Mouse (Mus musculus) intestine, postnatal 0 days (tissue): Measurements from ENCODE around the gene Ndnf. TPM values are rescaled to one million over a fixed set of nuclear protein-coding genes. Genes with fewer than 3 reads are reported as not detected.

Experiments used
- ATAC-seq: fragments of 200-750 bp; cut with Nextera tagmentation; 2 replicates; pipeline ENCODE4 v1.8.0; 2017; ENCODE audit warnings: mild to moderate bottlenecking, moderate TSS enrichment, moderate library complexity
- H3K27ac ChIP-seq: fragments of 300-500 bp; sonication (generic); 2 replicates; pipeline ENCODE4 v1.5.1; 2014; ENCODE audit warnings: mild to moderate bottlenecking, low read depth, low read length, moderate library complexity
- H3K27me3 ChIP-seq: fragments of 300-500 bp; sonication (generic); replicated peaks from 2 replicates; pipeline ENCODE4 v1.6.1; 2014; ENCODE audit warnings: low read length, mixed read lengths; ENCODE audit not compliant: control insufficient read depth, insufficient read depth
- H3K36me3 ChIP-seq: fragments of 300-500 bp; sonication (generic); 2 replicates; pipeline ENCODE4 v1.6.1; 2014; ENCODE audit warnings: mild to moderate bottlenecking, moderate library complexity; ENCODE audit not compliant: control insufficient read depth, insufficient read depth
- H3K4me1 ChIP-seq: fragments of 300-500 bp; sonication (generic); replicated peaks from 2 replicates; pipeline ENCODE4 v1.6.1; 2014; ENCODE audit warnings: antibody characterized with exemption, low read length, mixed read lengths; ENCODE audit not compliant: control insufficient read depth, insufficient read depth
- H3K4me2 ChIP-seq: fragments of 300-500 bp; sonication (generic); replicated peaks from 2 replicates; pipeline ENCODE4 v1.6.1; 2014; ENCODE audit warnings: low read depth, mild to moderate bottlenecking, moderate library complexity
- H3K4me3 ChIP-seq: fragments of 300-500 bp; sonication (generic); 2 replicates; pipeline ENCODE4 v1.5.1; 2014; ENCODE audit warnings: low read depth, low read length
- H3K9ac ChIP-seq: fragments of 300-500 bp; sonication (generic); 2 replicates; pipeline ENCODE4 v1.6.1; 2014; ENCODE audit warnings: mild to moderate bottlenecking, low read depth, low read length
- H3K9me3 ChIP-seq: fragments of 300-500 bp; sonication (generic); 2 replicates; pipeline ENCODE4 v1.6.1; 2016; ENCODE audit warnings: mixed run types; ENCODE audit not compliant: control insufficient read depth
- CTCF ChIP-seq: sonication (generic); IDR thresholded peaks from 2 replicates; pipeline ENCODE4 v1.5.1; 2016; ENCODE audit warnings: low read depth, mild to moderate bottlenecking, control low read depth, antibody characterized with exemption, moderate library complexity
- WGBS: fragments of 180-500 bp; shearing (Covaris S2); extraction: QIAGEN DNeasy Blood & Tissue Kit; methylation state at CpG from one replicate; pipeline ENCODE4 v1.1.7; 2014; 5-methylcytosine and 5-hydroxymethylcytosine counted together
- polyA plus RNA-seq: library from polyadenylated mRNA; unstranded; fragments of >200 nt; fragmentation: Nextera tagmentation; extraction: Ambion mirVana; gene quantifications from 2 replicates; pipeline ENCODE4 v1.2.1, GENCODE M21; 2015

The Ndnf gene
- polyA plus RNA-seq, 1 experiment from 2014 or later = 0.51 TPM

GRCm38 (mm10) chr6:65669971-65670370, 1.4 kb upstream of the Ndnf start:
- Histone ChIP-seq H3K4me2 (no peak overlapping the region), H3K27ac (no peak overlapping the region), H3K4me1 (no peaks in the 10 kb centered on the region), H3K4me3 (no peak overlapping the region), H3K27me3 (peaks cover 26% of the 10 kb centered on the region), H3K9me3 (no peaks in the 10 kb centered on the region), H3K9ac (no peak overlapping the region), H3K36me3 (no peaks in the 10 kb centered on the region)
- TF ChIP-seq CTCF = no peak
- ATAC-seq = no peak
- WGBS = 38% methylated on average over 2 of the region's 2 CpGs

GRCm38 (mm10) chr6:65670981-65671411, 394 bp upstream of the Ndnf start:
- 15% methylated on average over 21 of the region's 21 CpGs for WGBS
- Histone ChIP-seq H3K4me2 (peak overlapping the region; percentile 99), H3K9ac (no peak overlapping the region), H3K27ac (no peak overlapping the region), H3K9me3 (no peaks in the 10 kb centered on the region), H3K4me1 (no peaks in the 10 kb centered on the region), H3K36me3 (no peaks in the 10 kb centered on the region), H3K27me3 (peaks cover 26% of the 10 kb centered on the region), H3K4me3 (peak overlapping the region; percentile 44)
- peak; percentile 14; the same call in 1 of the 2 replicates for ATAC-seq
- TF ChIP-seq CTCF = no peak

DNA sequence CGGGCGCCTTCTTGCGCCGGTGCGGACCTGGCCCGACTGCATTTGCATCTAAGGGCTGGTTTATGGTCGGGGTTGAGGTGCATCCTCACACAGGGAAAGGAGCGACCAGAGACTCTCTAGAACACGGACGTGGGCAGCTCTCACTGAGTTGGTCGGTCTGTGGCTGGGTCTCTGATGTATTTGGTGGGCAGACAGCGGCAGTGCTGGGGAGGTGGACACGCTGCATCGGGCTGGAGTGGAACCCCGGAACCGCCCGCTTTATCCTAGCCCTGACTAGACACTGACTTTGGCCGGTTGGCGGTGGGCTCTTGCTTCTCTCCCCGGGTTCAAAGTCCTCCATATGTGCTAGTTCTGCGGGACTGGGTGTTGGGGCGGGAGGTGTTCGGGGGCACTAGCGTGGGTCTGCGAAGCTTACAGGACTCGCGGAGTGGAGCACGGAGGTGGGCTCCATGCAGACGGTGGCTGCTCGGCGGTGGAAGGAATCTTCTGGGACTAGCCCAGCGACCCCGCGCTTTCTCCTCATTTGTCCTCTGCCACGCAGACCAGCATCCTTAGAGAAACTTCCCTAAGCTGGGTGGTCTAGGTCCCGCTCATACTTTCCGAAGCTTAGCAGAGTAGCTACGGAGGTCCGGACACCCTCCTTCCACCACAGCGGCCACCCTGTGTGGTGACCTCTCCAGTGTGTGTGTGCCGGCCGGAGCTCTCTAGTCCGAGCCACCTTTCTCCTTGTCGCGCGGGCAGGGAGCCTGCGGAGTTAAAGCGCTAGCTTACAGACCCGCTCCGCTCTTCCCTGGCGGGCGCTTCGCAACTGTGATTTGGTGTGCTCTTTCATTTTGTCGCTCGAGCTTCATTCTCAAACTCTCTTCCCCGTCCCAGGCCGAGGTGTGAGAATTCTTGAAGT, 991 bp downstream of the Ndnf start:
- peak overlapping the region; percentile 99 for H3K4me2 ChIP-seq
- TF ChIP-seq CTCF = no peak
- under 1% methylated on average over 57 of the region's 57 CpGs for WGBS
- no peaks in the 10 kb centered on the region for H3K4me1 ChIP-seq
- H3K9ac ChIP-seq = peak overlapping the region; percentile 7; the same call in 1 of the 2 replicates
- ATAC-seq = 0 out of 2 replicates have a peak, but pooled peaks have one; percentile 22
- H3K4me3 ChIP-seq = peak overlapping the region; percentile 44
- H3K9me3 ChIP-seq = no peaks in the 10 kb centered on the region
- no peak overlapping the region for H3K27ac ChIP-seq
- H3K27me3 ChIP-seq = peaks cover 26% of the 10 kb centered on the region
- no peaks in the 10 kb centered on the region for H3K36me3 ChIP-seq

DNA sequence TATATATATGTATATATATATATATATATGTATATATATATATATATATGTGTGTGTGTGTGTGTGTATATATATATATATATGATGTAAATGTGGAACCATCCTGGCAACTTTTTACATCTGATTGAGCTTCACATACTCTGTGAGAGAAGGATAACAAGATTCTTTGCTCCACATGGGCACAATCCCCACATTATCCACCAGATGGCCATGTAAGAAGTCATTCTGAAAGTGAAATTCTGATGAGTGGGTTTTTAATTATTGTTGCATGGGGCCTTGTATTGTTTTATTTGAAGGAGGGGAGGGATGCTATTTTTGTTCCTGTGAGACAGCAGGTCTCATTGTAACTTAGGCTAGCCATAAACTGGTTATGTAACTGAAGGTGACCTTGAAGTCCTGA, 22.5 kb downstream of the Ndnf start:
- Histone ChIP-seq H3K4me3 (no peak overlapping the region), H3K9ac (no peak overlapping the region), H3K4me1 (no peaks in the 10 kb centered on the region), H3K4me2 (no peak overlapping the region), H3K9me3 (no peaks in the 10 kb centered on the region), H3K27me3 (no peaks in the 10 kb centered on the region), H3K36me3 (no peaks in the 10 kb centered on the region), H3K27ac (no peak overlapping the region)
- peak; percentile 39 for TF ChIP-seq CTCF
- no peak for ATAC-seq

DNA sequence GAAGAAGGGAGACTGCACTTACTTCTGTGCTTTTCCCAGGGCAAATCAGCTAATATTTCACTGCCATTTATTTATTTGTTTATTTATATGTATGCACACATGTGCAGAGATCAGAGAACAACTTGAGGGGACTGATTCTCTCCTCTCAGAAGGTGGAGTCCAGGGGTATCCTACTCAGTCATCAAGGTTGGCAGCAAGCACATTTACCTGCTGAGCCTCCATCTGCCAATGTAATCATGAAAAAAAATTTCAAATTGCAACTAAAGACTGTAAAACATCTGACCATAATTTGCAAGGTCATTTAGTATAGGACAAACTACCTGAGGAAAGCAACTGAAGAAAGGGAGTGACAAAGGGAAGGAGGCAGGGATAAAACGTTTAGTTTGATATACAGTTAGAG, 49.3 kb downstream of the Ndnf start:
- 65% methylated on average over 1 of the region's 1 CpGs for WGBS
- H3K27ac ChIP-seq = no peak overlapping the region
- no peak for ATAC-seq
- no peaks in the 10 kb centered on the region for H3K4me1 ChIP-seq
- H3K9me3 ChIP-seq = no peaks in the 10 kb centered on the region
- no peaks in the 10 kb centered on the region for H3K27me3 ChIP-seq
- H3K4me3 ChIP-seq = no peak overlapping the region
- no peak for TF ChIP-seq CTCF
- no peaks in the 10 kb centered on the region for H3K36me3 ChIP-seq
- no peak overlapping the region for H3K4me2 ChIP-seq
- H3K9ac ChIP-seq = no peak overlapping the region

DNA sequence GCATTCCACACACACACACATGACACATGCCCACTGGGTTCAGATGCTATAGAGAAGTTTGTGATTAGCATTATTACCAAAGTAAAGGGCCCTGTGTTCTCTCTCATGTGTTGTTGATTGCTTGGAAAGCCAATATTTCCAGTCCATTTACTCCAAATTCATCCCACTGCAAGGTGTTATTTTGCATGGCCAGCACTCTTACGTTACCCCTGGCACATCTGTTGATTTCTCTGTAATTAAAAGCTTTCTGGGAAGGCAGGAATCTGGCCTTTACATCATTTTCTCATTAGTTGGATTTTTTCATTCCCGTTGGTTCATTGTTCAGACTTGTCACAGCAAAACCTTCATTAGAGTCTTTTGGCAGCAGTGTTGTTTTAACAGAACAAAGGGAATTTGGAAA, 54.3 kb downstream of the Ndnf start:
- no peaks in the 10 kb centered on the region for H3K4me1 ChIP-seq

More for the DNA sequence above, 54.3 kb downstream of the Ndnf start:
- Histone ChIP-seq H3K27me3 (no peaks in the 10 kb centered on the region), H3K9me3 (no peaks in the 10 kb centered on the region), H3K4me3 (no peak overlapping the region), H3K36me3 (no peaks in the 10 kb centered on the region), H3K9ac (no peak overlapping the region), H3K4me2 (no peak overlapping the region), H3K27ac (no peak overlapping the region)
- WGBS = 77% methylated on average over 2 of the region's 2 CpGs
- ATAC-seq = no peak
- TF ChIP-seq CTCF = no peak
